Mouse (Mus musculus): ENCODE data around the gene Podxl. TPM values are rescaled to one million over a fixed set of nuclear protein-coding genes. Genes with fewer than 3 reads are reported as not detected.

The Podxl gene
- total and polyA plus RNA-seq, 2 experiments from 2014 or later: 8.9 to 18.7 TPM

- no peak for DNase-seq
- Histone ChIP-seq H3K9ac (no peak overlapping the region), H3K4me3 (ENCODE audit: low read depth, low read length) (no peak overlapping the region), H3K4me1 (ENCODE audit: insufficient read depth) (no peaks in the 10 kb centered on the region), H3K4me2 (ENCODE audit: low read depth) (no peak overlapping the region), H3K9me3 (ENCODE audit: low read length) (no peaks in the 10 kb centered on the region), H3K27ac (ENCODE audit: low read depth, low read length) (no peak overlapping the region), H3K27me3 (ENCODE audit: insufficient read depth, low read length) (no peaks in the 10 kb centered on the region), H3K36me3 (ENCODE audit: insufficient read depth) (no peaks in the 10 kb centered on the region)
- no peak for TF ChIP-seq CTCF (IDR thresholded peaks at IDR 0.05; ENCODE audit: low read depth)
- no peak for ATAC-seq
- WGBS: 98% methylated on average over 1 of the region's 1 CpGs
These were observed 25.7 kb downstream of the Podxl start for GRCm38 (mm10) chr6:31538112-31538511.

- no peak overlapping the region for H3K27ac ChIP-seq (ENCODE audit: low read depth, low read length)
- no peak for DNase-seq
- no peak for ATAC-seq
- no peaks in the 10 kb centered on the region for H3K36me3 ChIP-seq (ENCODE audit: insufficient read depth)
- H3K4me3 ChIP-seq (ENCODE audit: low read depth, low read length): no peak overlapping the region
- no peak overlapping the region for H3K4me2 ChIP-seq (ENCODE audit: low read depth)
- H3K27me3 ChIP-seq (ENCODE audit: insufficient read depth, low read length): no peaks in the 10 kb centered on the region
- no peak overlapping the region for H3K9ac ChIP-seq
- WGBS: 67% methylated on average over 4 of the region's 4 CpGs
- H3K9me3 ChIP-seq (ENCODE audit: low read length): no peaks in the 10 kb centered on the region
- H3K4me1 ChIP-seq (ENCODE audit: insufficient read depth): no peaks in the 10 kb centered on the region
- no peak for TF ChIP-seq CTCF (IDR thresholded peaks at IDR 0.05; ENCODE audit: low read depth)
These were observed 26.6 kb downstream of the Podxl start for GRCm38 (mm10) chr6:31537193-31537592.

GRCm38 (mm10) chr6:31534705-31535104 is 29.1 kb downstream of the Podxl start:
- Histone ChIP-seq H3K9ac (no peak overlapping the region), H3K27ac (ENCODE audit: low read depth, low read length) (no peak overlapping the region), H3K4me1 (ENCODE audit: insufficient read depth) (no peaks in the 10 kb centered on the region), H3K9me3 (ENCODE audit: low read length) (no peaks in the 10 kb centered on the region), H3K4me2 (ENCODE audit: low read depth) (no peak overlapping the region), H3K4me3 (ENCODE audit: low read depth, low read length) (no peak overlapping the region), H3K36me3 (ENCODE audit: insufficient read depth) (no peaks in the 10 kb centered on the region), H3K27me3 (ENCODE audit: insufficient read depth, low read length) (no peaks in the 10 kb centered on the region)
- WGBS: 96% methylated on average over 5 of the region's 5 CpGs
- ATAC-seq: no peak
- no peak for TF ChIP-seq CTCF (IDR thresholded peaks at IDR 0.05; ENCODE audit: low read depth)
- no peak for DNase-seq

GRCm38 (mm10) chr6:31531880-31532279 is 31.9 kb downstream of the Podxl start:
- ATAC-seq: no peak

GRCm38 (mm10) chr6:31528339-31528738 is 35.4 kb downstream of the Podxl start:
- DNase-seq (no peak), ATAC-seq (no peak)
- peaks cover 17% of the 10 kb centered on the region for H3K36me3 ChIP-seq (ENCODE audit: insufficient read depth)
- WGBS: 84% methylated on average over 5 of the region's 5 CpGs
- no peak overlapping the region for H3K4me3 ChIP-seq (ENCODE audit: low read depth, low read length)
- H3K4me1 ChIP-seq (ENCODE audit: insufficient read depth): peaks cover 3% of the 10 kb centered on the region; the same call in 1 of the 2 replicates
- no peak overlapping the region for H3K4me2 ChIP-seq (ENCODE audit: low read depth)
- H3K9ac ChIP-seq: no peak overlapping the region
- no peaks in the 10 kb centered on the region for H3K9me3 ChIP-seq (ENCODE audit: low read length)
- H3K27me3 ChIP-seq (ENCODE audit: insufficient read depth, low read length): no peaks in the 10 kb centered on the region
- H3K27ac ChIP-seq (ENCODE audit: low read depth, low read length): no peak overlapping the region
- TF ChIP-seq CTCF (IDR thresholded peaks at IDR 0.05; ENCODE audit: low read depth): no peak

More at GRCm38 (mm10) chr6:31531880-31532279, 31.9 kb downstream of the Podxl start:
- DNase-seq: no peak
- 89% methylated on average over 3 of the region's 3 CpGs for WGBS
- Histone ChIP-seq H3K4me1 (ENCODE audit: insufficient read depth) (no peaks in the 10 kb centered on the region), H3K4me2 (ENCODE audit: low read depth) (no peak overlapping the region), H3K27ac (ENCODE audit: low read depth, low read length) (no peak overlapping the region), H3K36me3 (ENCODE audit: insufficient read depth) (peaks cover 1% of the 10 kb centered on the region; the same call in 1 of the 2 replicates), H3K27me3 (ENCODE audit: insufficient read depth, low read length) (no peaks in the 10 kb centered on the region), H3K9ac (no peak overlapping the region), H3K4me3 (ENCODE audit: low read depth, low read length) (no peak overlapping the region), H3K9me3 (ENCODE audit: low read length) (no peaks in the 10 kb centered on the region)
- TF ChIP-seq CTCF (IDR thresholded peaks at IDR 0.05; ENCODE audit: low read depth): no peak

GRCm38 (mm10) chr6:31527897-31528296 is 35.9 kb downstream of the Podxl start:
- Histone ChIP-seq H3K9ac (no peak overlapping the region), H3K27ac (ENCODE audit: low read depth, low read length) (no peak overlapping the region), H3K4me1 (ENCODE audit: insufficient read depth) (peaks cover 5% of the 10 kb centered on the region; the same call in 1 of the 2 replicates), H3K4me3 (ENCODE audit: low read depth, low read length) (no peak overlapping the region), H3K4me2 (ENCODE audit: low read depth) (no peak overlapping the region), H3K36me3 (ENCODE audit: insufficient read depth) (peaks cover 17% of the 10 kb centered on the region), H3K9me3 (ENCODE audit: low read length) (no peaks in the 10 kb centered on the region), H3K27me3 (ENCODE audit: insufficient read depth, low read length) (no peaks in the 10 kb centered on the region)
- peak; percentile 70 for TF ChIP-seq CTCF (IDR thresholded peaks at IDR 0.05; ENCODE audit: low read depth)
- WGBS: 72% methylated on average over 7 of the region's 7 CpGs
- no peak for ATAC-seq
- DNase-seq: peak; percentile 63

- WGBS: 92% methylated on average over 5 of the region's 5 CpGs
- ATAC-seq (no peak), DNase-seq (no peak)
- Histone ChIP-seq H3K4me2 (ENCODE audit: low read depth) (no peak overlapping the region), H3K27me3 (ENCODE audit: insufficient read depth, low read length) (no peaks in the 10 kb centered on the region), H3K4me3 (ENCODE audit: low read depth, low read length) (no peak overlapping the region), H3K9me3 (ENCODE audit: low read length) (no peaks in the 10 kb centered on the region), H3K4me1 (ENCODE audit: insufficient read depth) (peaks cover 5% of the 10 kb centered on the region; the same call in 1 of the 2 replicates), H3K9ac (no peak overlapping the region), H3K36me3 (ENCODE audit: insufficient read depth) (peaks cover 17% of the 10 kb centered on the region), H3K27ac (ENCODE audit: low read depth, low read length) (no peak overlapping the region)
- TF ChIP-seq CTCF (IDR thresholded peaks at IDR 0.05; ENCODE audit: low read depth): no peak
These were observed 36.9 kb downstream of the Podxl start for GRCm38 (mm10) chr6:31526929-31527328.

All from forebrain, postnatal 0 days (tissue).